Mouse (Mus musculus) cerebellum, adult 2 months (tissue): ENCODE results near the gene Zfp454. TPM values are rescaled to one million over a fixed set of nuclear protein-coding genes. Genes with fewer than 3 reads are reported as not detected.

Source experiments
- DNase-seq, 2 experiments: peaks; one replicate each; pipeline ENCODE4 v3.0.0; 2021
- H3K27ac ChIP-seq: fragments of 200-500 bp; 2 replicates; pipeline ENCODE4 v1.5.1; 2012; ENCODE audit warnings: low read length, control low read depth, inconsistent platforms; ENCODE audit not compliant: insufficient read depth
- H3K27me3 ChIP-seq: fragments of 200-500 bp; 2 replicates; pipeline ENCODE4 v1.6.1; 2012; ENCODE audit warnings: inconsistent platforms, mild to moderate bottlenecking, low read length, moderate library complexity; ENCODE audit not compliant: control insufficient read depth, insufficient read depth
- H3K4me1 ChIP-seq: fragments of 200-500 bp; 2 replicates; pipeline ENCODE4 v1.6.1; 2011; ENCODE audit warnings: low read length; ENCODE audit not compliant: control insufficient read depth, insufficient read depth
- H3K4me3 ChIP-seq: fragments of 200-500 bp; replicated peaks from 2 replicates; pipeline ENCODE3; 2011; ENCODE audit warnings: mild to moderate bottlenecking, low read depth, low read length, control low read depth; ENCODE audit not compliant: insufficient read depth
- CTCF ChIP-seq: fragments of 200-500 bp; IDR thresholded peaks from 2 replicates; pipeline ENCODE4 v1.5.1; 2011; ENCODE audit warnings: low read depth, mild to moderate bottlenecking, control low read depth, low read length, moderate library complexity, borderline replicate concordance; ENCODE audit not compliant: insufficient read depth
- POLR2A ChIP-seq: fragments of 200-500 bp; IDR thresholded peaks from 2 replicates; pipeline ENCODE4 v1.6.1; 2011; ENCODE audit warnings: low read length, control low read depth, borderline replicate concordance; ENCODE audit not compliant: insufficient read depth
- WGBS: fragments of 180-500 bp; shearing (Covaris S2); methylation state at CpG from one replicate; pipeline ENCODE4 v1.1.7; 2018; 5-methylcytosine and 5-hydroxymethylcytosine counted together
- polyA plus RNA-seq: library from polyadenylated mRNA; depleted of rRNA; stranded (reverse); fragments of >200 nt; gene quantifications from 2 replicates; pipeline ENCODE4 v1.2.3, GENCODE M21; 2012; rRNA removed

Zfp454 gene
- 7.1 TPM in 2 replicates for polyA plus RNA-seq

DNA sequence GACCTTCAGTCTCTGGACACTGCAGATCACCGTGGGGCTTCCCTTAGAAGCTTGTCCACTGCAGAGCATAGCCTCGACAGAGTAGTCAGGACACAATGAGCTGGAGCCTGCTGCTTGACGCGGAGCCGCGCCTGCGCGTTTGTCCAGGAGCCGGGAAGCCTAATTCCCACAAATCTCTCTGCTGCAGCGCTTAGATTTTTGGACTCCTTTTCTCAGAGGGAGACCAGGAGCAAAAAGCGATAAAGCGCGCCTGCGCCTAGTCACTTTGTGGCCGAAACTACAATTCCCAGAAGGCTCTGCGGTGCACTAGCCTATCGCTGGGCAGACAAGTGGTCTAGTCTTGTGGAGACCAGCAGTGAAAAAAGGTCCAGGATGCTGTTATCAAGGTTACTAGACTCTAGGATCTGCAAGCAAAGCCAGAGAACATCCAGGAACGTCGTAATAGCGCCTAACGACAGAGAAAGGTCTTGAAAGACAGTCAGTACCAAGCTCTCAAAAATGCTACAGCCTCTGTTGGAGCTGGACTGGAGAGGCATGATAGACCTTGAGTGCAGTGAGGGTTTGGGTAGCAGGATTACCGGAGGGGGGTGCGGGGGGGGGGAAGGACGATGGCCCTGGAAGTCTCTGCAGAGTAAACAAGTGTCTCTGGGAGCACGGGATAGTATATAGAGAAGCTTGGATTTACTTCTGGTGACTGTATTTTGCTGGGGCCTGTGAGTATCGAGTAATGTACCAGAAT lies at the start of gene Zfp454:
TSS of gene Zfp454 (minus strand) at position 262 of the 739 bp plus-strand sequence.
- H3K27ac ChIP-seq, result peak within 1 kb of the TSS; percentile 53; the same call in 1 of the 2 replicates
- no peaks in the 10 kb centered on the region for H3K27me3 ChIP-seq
- TF ChIP-seq POLR2A, result peak; percentile 80; the same call in 1 of the 2 replicates
- no peak for TF ChIP-seq CTCF
- WGBS, result 5% methylated on average over 26 of the region's 26 CpGs
- H3K4me3 ChIP-seq, result peak within 1 kb of the TSS; percentile 88
- DNase-seq, result peak; percentile 94 to 97
- peaks cover 8% of the 10 kb centered on the region; the same call in 1 of the 2 replicates for H3K4me1 ChIP-seq

DNA sequence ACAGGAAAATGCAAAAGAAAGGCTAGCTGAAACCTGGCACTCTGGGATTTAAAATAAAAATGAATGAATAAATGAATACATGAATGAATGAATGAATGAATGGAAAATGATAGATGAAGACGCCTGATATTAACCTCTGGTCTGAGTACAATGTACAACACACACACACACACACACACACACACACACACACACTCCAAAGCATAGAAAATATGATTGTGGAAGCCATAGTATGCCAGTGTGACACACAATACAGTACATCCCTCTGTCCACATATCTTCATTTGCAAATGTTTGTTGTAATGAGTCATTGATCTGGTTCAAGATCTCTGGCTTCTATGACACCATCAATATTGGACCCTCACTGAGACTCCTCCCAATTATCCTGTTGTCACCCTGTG lies 44.6 kb upstream of the Zfp454 start:
- no peak overlapping the region for H3K4me3 ChIP-seq
- H3K27ac ChIP-seq, result no peak overlapping the region
- H3K27me3 ChIP-seq, result no peaks in the 10 kb centered on the region
- 73% methylated on average over 1 of the region's 1 CpGs for WGBS
- DNase-seq, result no peak
- H3K4me1 ChIP-seq, result no peaks in the 10 kb centered on the region
- TF ChIP-seq POLR2A (no peak), CTCF (no peak)

DNA sequence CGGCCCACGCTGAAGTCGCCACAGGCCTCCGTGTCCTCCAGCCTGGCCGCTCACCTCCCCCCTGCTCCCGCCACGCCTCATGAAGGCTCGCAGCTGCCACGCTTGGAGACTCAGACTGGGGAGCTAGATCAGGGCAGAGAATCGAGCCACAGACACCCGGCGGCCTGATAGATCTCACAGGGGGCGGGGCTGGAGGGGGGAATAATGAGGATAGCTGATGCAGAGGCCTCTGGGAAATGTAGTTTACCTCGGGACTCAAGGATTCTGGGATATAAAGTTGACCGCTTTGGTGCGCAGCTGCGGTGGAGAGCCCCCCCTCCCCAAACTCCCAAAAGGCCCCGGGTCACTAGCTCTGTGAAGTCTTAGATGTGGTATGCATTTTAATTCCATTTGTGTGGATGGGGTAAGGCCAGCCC lies 44.0 kb upstream of the Zfp454 start, which contains the start of gene Zfp354b:
TSS of gene Zfp354b (minus strand) at position 183 of the 416 bp plus-strand sequence.
- DNase-seq, result peak; percentile 86 to 92
- Histone ChIP-seq H3K27ac (peak within 1 kb of the TSS; percentile 84), H3K4me1 (no peaks in the 10 kb centered on the region), H3K4me3 (peak within 1 kb of the TSS; percentile 93), H3K27me3 (no peaks in the 10 kb centered on the region)
- under 1% methylated on average over 18 of the region's 18 CpGs for WGBS
- TF ChIP-seq CTCF (no peak), POLR2A (peak; percentile 82)

DNA sequence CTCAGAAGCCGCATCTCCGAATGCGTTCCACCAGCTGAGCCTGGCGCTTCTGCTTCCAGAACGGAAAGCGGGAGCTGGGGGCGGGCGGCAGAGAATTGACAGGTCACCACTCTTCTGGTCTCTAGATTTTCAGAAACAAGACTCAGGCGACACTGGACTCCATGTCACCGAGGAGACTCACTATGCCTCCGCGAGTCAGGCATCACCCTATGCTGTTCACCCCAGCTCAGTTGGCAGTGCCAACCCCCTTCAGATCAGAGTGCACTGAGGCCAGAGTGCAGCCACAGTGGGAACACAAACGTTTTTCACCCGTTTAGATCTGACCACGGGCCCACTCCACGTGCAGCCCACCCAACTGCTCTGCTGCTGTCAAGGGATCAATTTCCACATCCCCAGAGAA lies 43.6 kb upstream of the Zfp454 start:
- TF ChIP-seq CTCF, result no peak
- TF ChIP-seq POLR2A, result no peak
- peak overlapping the region; percentile 93 for H3K4me3 ChIP-seq
- no peaks in the 10 kb centered on the region for H3K27me3 ChIP-seq
- DNase-seq, result no peak
- H3K27ac ChIP-seq, result peak overlapping the region; percentile 84
- H3K4me1 ChIP-seq, result no peaks in the 10 kb centered on the region
- WGBS, result under 1% methylated on average over 16 of the region's 16 CpGs

DNA sequence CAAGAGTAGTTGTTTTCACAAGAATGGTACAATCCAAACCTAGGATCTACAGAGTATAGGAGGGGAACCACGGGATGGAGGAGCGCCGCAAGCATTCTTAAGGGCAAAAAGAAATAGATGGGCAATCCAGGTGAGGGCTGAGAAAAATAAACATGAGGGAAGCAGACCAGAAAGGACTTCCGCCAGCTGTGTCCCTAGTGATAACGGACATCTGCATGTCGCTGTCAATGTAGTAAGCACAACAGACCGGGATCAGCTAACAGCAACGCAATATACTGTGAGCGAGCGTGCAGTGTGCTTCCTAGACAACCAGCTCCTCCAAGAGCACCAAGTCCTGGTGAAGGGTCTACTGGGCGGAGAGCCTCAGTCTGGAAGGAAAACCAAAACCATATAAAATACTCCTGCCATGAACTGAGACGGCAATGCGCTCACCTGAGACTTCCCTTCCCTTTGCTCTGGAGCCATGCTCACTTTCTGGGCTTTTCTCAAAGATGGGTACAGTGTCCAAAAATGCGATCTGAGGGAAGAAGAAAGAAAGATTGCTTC lies 43.1 kb upstream of the Zfp454 start:
- Histone ChIP-seq H3K4me3 (peak overlapping the region; percentile 93), H3K27me3 (no peaks in the 10 kb centered on the region), H3K27ac (peak overlapping the region; percentile 84), H3K4me1 (no peaks in the 10 kb centered on the region)
- TF ChIP-seq POLR2A, result no peak
- TF ChIP-seq CTCF, result no peak
- DNase-seq, result no peak
- 27% methylated on average over 14 of the region's 14 CpGs for WGBS

DNA sequence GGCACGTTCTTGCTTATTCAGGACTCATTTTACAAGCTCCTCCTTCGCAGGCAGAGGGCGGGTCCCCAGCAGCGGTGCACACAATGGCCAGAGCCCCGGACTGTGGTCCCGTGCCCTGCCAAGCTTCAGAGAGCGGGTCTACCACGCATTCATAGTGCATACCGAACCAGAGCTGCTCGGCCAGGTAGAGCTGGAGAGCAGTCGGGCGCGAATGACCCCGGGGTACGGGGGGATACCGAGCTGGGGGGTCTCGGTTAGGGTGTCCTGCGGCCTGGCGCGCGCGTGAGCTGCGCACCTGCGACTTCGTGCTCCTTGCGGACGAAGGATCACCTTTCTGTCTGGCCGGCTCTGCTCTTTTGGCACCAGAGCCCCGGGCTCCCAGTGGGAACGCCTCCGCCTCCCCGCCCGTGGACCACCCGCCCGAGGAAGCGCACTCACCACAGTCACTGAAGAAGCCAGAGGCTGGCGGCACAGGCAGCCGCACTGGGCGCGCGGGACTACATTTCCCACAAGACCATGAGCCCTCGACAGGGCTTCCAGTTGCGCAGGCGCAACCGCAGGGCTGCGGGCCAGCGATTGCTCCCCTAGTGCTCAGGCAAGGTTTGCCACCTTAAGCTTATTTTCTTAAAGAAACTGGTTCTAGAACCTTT lies 28.3 kb upstream of the Zfp454 start, which contains the start of gene Zfp2:
TSS of gene Zfp2 (minus strand) at position 495 of the 650 bp plus-strand sequence.
- Histone ChIP-seq H3K4me3 (peak within 1 kb of the TSS; percentile 73), H3K27ac (peak within 1 kb of the TSS; percentile 49; the same call in 1 of the 2 replicates), H3K4me1 (no peaks in the 10 kb centered on the region), H3K27me3 (no peaks in the 10 kb centered on the region)
- TF ChIP-seq POLR2A, result peak; percentile 75
- TF ChIP-seq CTCF, result peak; percentile 66
- under 1% methylated on average over 47 of the region's 47 CpGs for WGBS
- DNase-seq, result peak; percentile 91 to 93

DNA sequence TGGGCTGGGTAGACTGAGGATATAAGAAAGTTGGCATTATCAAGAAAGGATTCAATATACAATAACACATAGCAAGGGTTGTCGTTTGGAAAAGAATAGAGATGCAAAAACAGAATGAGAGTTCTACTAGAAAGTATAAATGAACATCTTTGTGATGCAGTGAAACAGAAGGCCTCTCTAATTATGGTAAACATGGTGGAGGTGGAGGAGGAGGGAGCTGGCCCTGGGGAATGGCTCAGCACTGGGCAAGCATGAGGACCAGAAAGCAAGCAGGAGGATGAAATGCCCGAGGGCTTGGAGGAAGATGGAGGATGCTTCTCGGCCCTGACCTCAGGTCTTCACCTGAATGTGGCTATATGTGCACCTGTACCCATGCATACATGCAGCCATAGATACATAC lies 27.0 kb upstream of the Zfp454 start:
- Histone ChIP-seq H3K27me3 (no peaks in the 10 kb centered on the region), H3K27ac (no peak overlapping the region), H3K4me3 (no peak overlapping the region), H3K4me1 (no peaks in the 10 kb centered on the region)
- TF ChIP-seq POLR2A (no peak), CTCF (no peak)
- no peak for DNase-seq
- WGBS, result 95% methylated on average over 3 of the region's 3 CpGs
